Mouse (Mus musculus) heart, adult 18-20 months (tissue): ENCODE data around the gene P4hb. TPM values are rescaled to one million over a fixed set of nuclear protein-coding genes. Genes with fewer than 3 reads are reported as not detected.
"Not testable (repeated sequence)": the region's sequence is repeated elsewhere in the genome, so short reads cannot be mapped to it uniquely, and the experiment has no call there.

Experiments used
- DNase-seq, 2 experiments: peaks; one replicate each; pipeline ENCODE4 v3.0.0; 2021 to 2022; ENCODE audit warnings: mixed read lengths in 1 of 2
- total RNA-seq, 2 experiments: library from RNA; stranded (reverse); gene quantifications; 2 replicates each; pipeline ENCODE4 v1.2.3; 2021

Gene P4hb
- total RNA-seq, 2 experiments from 2014 or later, result 230 TPM

DNA sequence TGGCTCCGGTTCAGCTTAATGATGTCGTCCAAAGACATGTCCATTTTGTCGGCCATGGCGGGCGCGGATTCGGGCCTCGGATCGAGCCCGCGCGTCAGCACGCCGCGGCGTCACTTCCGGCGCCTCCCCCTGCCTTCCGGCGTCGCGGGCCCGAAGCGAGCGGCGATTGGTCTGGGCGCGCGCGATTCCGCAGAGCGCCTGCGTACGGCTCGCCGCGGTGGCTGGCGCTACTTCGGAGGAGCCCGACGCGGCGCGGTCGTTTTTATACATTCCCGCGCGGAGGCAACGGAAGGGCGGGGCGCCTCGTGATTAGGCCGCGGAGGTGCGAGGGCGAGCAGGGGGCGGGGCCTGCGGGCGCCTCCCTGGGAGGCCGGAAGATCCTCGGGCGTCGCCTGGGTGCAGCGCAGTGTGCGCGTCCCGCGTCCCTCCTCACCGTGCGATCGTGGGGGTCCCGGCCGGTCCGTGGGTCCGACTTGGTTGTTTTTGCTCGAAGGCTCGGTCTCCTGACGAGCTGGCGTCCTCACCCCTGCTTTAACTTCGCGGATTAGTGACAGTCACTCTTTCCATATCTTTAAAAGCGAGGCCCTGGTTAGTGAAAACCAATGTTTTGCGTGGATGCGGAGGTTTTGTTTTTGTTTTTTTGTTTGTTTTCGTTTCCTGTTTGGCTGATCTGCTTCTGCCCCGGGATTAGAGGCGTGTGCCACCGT lies 25.4 kb upstream of the P4hb start, which contains the start of the genes Alyref and Anapc11:
Gene Alyref, minus strand, starts transcription at position 83 of the 707 bp plus-strand sequence.
Gene Anapc11, plus strand, starts transcription at position 139 of the 707 bp plus-strand sequence.
- DNase-seq, result peak; percentile 94 to 95

DNA sequence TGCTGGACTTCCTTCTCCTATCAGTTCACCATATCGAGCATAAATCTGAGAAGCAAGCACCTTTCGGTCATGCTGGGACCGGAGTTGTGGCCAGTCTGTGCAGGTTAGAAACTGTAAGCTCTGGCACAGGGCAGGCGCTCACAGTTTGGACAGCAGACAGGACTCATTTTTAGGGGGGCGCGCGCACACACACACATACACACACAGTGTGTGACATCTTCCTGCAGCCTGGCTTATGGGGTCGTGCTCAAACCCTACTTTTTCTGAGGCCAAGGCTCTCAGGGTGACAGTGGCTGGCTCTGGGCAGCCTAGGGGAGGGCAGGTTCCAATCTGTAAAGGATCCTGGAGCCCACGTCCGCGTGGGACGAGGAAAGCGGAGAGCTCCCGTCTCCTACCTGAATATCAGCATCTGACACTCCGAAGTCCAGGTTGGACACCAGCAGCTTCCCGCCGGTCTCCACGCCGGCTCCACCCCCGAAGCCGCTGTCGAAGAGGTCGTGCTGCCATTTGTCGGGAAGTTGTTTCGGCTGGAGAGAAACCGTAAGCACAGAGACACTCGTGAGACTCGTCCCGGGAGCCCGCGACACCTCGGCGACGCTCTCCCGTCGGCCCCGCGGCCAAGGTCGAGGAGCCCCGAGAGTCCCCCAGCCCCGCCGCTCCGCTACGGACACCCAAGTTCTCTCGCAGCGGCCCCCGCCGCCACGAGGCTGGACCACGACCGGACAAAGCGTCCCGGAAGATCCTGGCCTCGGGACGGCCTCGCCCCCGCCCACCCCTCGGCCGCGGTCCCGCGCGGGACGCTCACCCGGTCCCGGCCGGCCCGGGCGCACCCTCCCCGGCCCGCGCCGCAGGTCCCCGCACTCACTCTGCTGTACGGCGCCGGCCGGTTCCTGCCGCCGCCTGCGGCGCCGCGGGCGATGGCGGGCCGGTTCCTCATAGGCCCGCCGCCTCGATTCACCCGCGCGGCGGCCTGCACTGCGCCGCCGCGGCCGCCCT lies 24.5 kb upstream of the P4hb start:
- peak in 1 of 2 experiments; percentile 30 for DNase-seq

DNA sequence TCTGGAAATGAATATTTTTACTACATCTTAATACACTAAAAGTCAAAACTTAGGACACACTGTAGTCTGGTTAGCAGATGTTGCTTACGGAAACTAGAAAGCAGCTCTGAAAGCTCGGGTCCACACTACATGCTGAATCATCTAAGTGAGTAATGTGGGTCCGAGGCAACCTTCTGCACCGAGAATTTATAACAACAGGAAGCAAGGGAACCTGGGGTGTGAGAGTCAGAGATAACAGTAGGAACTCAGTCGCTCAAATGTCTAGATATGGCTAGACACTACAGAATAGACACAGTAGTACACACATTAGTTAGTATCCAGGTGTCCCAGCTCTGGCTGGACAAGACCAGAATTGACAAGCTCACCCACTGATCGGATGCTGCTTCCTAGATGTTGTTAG lies 15.5 kb upstream of the P4hb start:
- DNase-seq, result no peak

DNA sequence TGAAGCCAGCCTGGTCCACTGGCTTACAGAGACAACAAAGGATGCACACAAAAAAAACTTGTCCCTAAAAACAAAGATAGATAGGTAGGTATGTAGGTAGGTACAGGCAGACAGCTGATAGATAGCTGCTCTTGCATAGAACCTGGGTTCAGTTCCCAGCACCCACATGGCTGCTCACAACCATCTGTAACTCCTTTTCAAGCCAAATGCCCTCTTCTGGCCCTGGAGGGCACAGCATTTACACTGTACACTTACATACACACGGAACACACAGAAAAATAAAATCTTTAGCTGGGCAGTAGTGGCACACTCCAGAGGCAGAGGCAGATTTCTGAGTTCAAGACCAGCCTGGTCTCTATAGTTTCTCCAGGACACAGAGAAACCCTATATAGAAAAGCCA lies 10.9 kb upstream of the P4hb start:
- DNase-seq, result no peak

- DNase-seq, result not testable (repeated sequence)
These were observed 9.9 kb upstream of the P4hb start for GRCm38 (mm10) chr11:120582982-120583293.

GRCm38 (mm10) chr11:120582268-120582981 lies 9.4 kb upstream of the P4hb start:
- DNase-seq, result peak; percentile 35 to 60

DNA sequence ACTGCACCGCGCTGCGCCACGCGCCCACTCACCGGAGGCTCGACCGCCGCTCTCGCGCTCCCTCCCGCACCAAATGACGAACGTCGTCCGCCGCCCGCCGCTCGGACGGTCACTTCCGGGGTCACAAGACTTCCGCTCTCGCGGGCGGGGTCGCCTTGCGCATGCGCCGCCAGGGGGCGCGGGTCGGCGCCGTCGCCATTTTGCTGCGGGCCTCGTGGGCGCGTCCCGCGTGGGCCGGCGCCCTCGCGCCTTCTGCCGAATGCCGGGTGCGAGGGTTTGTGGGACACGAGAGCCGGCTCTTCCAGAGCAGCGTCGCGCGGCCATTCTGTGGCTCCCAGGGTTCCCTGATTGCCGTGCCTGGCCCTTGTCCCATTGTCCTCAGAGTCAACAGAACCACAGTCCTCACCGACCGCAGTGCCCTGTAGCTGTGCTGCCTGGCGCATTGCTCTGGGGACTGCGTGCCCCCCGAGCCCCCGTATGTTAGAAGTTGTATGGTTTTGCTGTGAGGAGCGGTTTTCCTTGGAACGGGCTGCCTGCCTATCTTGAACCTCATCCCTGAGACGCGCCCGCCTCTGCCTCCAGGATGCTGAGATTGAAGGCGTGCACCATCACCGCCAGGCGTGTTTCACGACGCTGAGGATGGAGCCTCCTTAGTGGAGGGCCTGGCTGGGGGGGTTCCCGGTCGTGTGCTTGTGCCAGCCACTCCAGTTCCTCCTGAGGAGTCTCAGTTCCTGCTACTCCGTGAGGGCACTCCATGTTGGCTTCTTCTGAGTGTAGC lies 8.6 kb upstream of the P4hb start, which contains the start of gene Arhgdia:
Gene Arhgdia, minus strand, starts transcription at position 135 of the 778 bp plus-strand sequence.
- peak; percentile 92 to 93 for DNase-seq

- DNase-seq, result peak; percentile 59 to 72
These were observed 7.8 kb upstream of the P4hb start for GRCm38 (mm10) chr11:120580871-120581331.

DNA sequence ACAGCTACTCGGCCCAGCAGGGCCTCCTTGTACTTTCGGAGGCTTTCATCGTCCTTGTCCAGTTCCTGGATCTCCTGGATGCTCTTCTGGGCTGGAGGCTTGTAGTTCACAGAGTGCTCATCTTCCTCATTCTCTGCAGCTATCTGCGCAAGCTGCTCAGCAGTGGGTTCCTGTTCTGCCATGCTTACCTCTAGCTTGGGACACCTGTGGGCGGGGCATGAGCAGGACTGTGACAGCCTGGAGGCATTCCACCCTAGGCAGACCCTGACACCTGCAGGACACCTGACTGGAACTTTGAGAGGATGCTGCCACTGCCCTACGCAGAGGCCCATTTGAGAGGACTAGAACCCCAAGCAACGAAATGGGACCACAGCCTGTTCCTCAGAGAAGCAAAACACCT lies 7.1 kb upstream of the P4hb start:
- DNase-seq, result peak; percentile 30 to 35

DNA sequence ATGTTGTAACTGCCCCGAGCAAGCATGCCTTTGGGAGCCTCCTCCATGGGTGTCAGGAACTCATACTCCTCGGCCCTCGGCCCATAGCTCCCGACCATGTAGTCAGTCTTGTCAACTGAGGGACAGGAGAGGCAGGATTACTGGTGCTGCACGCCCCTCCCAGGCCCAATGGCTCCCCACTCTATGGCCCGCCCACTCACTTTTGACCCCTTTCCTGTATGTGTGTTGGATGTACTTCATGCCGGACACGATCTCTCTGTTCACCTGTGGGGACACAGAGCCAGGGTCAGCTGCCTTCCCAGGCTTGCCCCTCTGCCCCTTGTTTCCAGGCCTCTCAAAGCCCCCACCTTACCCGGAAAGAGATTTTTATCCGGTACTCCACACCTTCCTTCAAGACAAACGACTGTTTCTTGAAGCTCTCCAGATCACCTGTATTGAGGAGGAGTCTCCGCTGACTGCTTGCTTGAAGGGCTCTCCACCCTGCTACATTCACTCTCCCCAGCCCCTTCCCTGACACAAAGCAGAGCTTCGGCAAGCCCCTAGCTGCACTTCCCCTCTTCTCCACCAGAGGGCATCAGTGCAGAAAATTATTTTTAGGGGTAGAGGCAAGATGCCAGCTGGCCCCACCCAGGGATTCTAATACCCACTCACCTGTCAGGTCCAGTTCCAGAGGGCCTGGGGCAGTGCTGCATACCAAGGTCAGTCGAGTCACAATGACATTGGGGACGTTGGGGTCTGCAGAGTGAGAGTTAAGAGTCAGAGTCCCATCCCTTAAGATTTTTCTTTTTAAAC lies 6.5 kb upstream of the P4hb start:
- DNase-seq, result peak; percentile 72 to 89

GRCm38 (mm10) chr11:120578694-120579243 lies 5.7 kb upstream of the P4hb start:
- no peak for DNase-seq

- DNase-seq, result peak in 1 of 2 experiments; percentile 6
These were observed 5.1 kb upstream of the P4hb start for GRCm38 (mm10) chr11:120578024-120578693.

GRCm38 (mm10) chr11:120577211-120578023 lies 4.4 kb upstream of the P4hb start:
- peak; percentile 3 to 49 for DNase-seq

DNA sequence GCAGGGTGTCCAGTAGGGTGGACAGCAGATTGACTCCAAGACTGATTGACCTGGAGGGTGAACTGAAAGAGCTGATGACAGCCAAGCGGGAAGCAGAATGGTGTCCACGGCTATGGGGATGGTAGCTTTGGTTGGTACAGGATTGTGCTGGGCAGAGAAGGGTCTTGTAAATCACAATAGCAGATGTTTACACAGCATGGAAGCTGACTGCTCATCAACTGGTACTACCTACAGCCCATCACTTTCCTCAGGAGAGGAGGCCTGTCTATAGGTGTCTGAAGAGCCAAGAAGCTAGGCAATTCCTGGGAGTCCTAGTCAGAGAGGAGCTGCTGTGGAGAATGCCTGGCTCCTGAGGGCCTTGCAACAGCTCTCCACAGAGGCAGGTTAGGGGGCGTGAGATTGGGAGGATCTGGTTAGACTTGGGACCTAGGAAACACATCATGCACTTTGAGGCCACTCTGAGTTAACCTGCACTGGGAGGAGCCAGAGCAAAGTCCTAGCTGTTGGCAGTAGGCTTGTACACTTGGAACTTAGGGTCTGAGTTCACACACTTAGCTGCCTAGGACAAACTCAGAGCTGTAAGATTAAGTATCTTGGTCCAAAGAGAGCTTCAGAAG lies 3.4 kb upstream of the P4hb start:
- DNase-seq, result no peak

DNA sequence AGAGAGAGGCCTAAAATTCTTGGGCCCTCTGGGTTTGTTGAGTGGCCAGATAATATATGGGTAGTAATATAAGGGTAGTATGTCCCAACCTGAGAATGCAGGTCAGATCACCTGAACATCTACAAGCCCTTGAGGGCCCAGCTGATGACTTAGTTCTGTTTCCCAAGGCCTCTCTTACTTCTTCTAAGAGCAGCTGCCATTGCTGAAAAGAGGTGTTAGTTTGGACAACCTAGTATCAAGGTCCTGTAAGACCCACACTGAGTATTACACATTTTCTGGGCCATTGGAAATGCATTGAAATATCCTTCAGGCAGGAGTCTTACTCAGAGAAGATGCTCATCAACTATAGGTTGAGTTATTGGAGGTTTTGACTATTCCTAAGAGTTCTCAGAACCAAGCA lies 2.9 kb upstream of the P4hb start:
- no peak for DNase-seq

DNA sequence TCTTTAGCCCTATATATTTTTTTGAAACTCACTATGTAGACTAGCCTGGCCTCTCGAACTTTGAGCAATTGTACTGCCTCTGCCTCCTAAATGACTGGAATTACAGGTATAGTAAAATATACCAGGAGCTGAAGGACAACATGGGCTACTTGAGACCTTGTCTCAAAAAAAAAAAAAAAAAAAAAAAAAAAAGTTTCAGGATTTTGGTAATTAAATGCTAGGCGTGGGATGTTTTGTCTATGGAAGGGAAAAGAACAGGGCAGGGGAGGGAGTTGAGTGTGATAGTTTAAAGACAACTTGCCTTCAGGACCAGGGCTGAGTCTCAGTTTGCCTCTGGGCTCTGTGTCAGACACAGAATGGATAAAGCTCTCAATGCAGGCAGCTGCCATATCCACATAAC lies 2.0 kb upstream of the P4hb start:
- DNase-seq, result no peak

- DNase-seq, result no peak
These were observed 1.2 kb upstream of the P4hb start for GRCm38 (mm10) chr11:120574278-120574600.

GRCm38 (mm10) chr11:120573585-120574277 lies 678 bp upstream of the P4hb start:
- no peak for DNase-seq
